Mouse (Mus musculus) testis, adult 2 months (tissue): Measurements from ENCODE around the gene Gm20388.

Experiments used
- CTCF ChIP-seq: fragments of 200-500 bp; IDR thresholded peaks from 2 replicates; pipeline ENCODE4 v1.5.1; 2012; ENCODE audit warnings: low read depth, mild to moderate bottlenecking, inconsistent platforms, low read length, moderate library complexity; ENCODE audit not compliant: control insufficient read depth, insufficient read depth, insufficient replicate concordance
- POLR2A ChIP-seq: fragments of 200-500 bp; IDR thresholded peaks from 2 replicates; pipeline ENCODE4 v1.6.1; 2012; ENCODE audit warnings: low read depth, mild to moderate bottlenecking, inconsistent platforms, low read length, moderate library complexity; ENCODE audit not compliant: control insufficient read depth

DNA sequence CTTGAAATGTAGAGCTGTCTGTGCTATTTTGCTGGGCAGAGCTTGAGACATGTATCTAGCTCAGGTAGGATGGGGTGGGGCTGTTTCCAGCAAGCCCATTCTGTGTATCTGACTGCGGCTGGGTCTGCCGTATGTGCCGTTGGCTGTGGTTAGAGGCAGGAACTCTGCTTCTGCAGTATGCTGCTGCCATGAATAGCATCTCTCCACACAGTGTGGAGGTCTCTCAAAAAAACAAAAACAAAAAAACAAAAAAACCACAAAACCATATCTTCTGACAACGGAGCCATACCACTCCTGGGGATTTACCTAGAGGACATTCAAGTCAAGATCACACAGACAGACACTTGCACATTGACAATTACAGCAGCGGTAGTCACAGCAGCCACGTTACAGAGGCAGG, 4407.2 kb downstream of the Gm20388 start:
- TF ChIP-seq CTCF, result no peak
- no peak for TF ChIP-seq POLR2A
